Mouse (Mus musculus): ENCODE data around the gene Git2.

DNA sequence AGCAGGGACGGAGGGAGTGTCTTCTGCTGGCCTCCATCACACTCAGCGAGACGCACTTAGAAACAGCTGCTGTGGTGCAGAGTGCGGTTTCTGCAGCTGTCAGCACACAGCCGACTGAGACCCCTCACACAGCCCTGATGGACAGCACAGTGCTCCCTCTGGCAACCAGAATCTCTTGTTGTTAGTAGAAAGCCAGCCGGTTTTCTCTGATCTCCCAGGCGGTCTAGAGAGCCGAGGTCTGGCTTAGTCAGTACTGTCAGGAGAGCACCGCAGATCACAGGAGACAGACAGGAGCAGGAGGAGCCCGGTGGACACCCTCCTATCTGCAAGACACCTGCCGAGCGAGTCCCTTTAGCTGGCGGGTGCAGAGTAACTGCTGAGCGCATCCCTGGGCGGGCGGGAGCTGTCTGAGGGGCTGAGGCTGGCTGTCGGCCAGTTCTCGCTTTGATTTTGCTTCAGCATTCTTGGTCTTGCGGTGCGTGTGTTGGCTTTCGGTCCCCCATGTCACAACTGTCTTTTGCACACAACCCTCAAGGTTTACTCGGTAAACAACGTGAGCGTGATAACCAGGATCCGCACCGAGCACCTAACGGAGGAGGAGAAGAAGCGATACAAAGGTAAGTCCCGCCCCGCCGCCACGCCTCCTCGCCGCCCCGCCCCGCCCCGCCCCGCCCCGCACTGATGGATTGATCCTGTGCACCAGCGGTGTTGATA is 21.1 kb upstream of the Git2 start:
- TF ChIP-seq CHD2 (IDR thresholded peaks at IDR 0.05; ENCODE audit: low read depth, low read length): no peak
- no peak for TF ChIP-seq MAFK (IDR thresholded peaks at IDR 0.05; ENCODE audit: insufficient read depth, low read depth, low read length)

Data from ES-E14 (cell line).